Mouse (Mus musculus) G1E (cell line): ENCODE data around the gene Asic1.

Source experiments
- CTCF ChIP-seq: IDR thresholded peaks from 2 replicates; pipeline ENCODE4 v1.5.1; 2012; ENCODE audit warnings: low read depth, low read length, inconsistent platforms, mixed read lengths
- GATA1 ChIP-seq: IDR thresholded peaks from 2 replicates; pipeline ENCODE4 v1.6.1; 2012; ENCODE audit warnings: borderline replicate concordance, low read length, inconsistent platforms, mixed read lengths
- GATA2 ChIP-seq: IDR thresholded peaks from 2 replicates; pipeline ENCODE4 v1.6.1; 2012; ENCODE audit warnings: low read depth, low read length, inconsistent platforms, borderline replicate concordance
- POLR2AphosphoS5 ChIP-seq: IDR thresholded peaks from 2 replicates; pipeline ENCODE4 v1.6.1; 2012; ENCODE audit warnings: low read depth, low read length, inconsistent platforms; ENCODE audit not compliant: insufficient replicate concordance
- TAL1 ChIP-seq: conservative IDR thresholded peaks from 2 replicates; pipeline ENCODE4 v1.6.1; 2012; ENCODE audit warnings: low read depth, low read length, inconsistent platforms, mixed read lengths

DNA sequence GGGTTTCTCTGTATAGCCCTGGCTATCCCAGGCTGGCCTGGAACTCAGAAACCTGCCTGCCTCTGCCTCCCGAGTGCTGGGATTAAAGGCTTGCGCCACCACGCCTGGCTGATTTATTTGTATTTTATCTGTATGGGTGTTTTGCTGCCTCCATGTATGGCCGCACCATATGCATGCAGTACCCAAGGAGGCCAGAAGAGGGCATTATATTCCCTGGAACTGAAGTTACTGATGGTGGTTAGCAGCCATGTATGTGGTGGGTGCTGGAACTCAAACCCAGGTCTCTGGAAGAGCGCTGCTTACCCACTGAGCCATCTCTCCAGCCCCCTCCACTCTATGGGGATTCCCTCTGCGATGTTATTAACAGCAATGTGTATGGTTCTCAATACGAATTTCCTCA, 12.7 kb downstream of the Asic1 start:
- no peak for TF ChIP-seq GATA2
- peak; percentile 41; the same call in 1 of the 2 replicates for TF ChIP-seq CTCF
- no peak for TF ChIP-seq GATA1
- no peak for TF ChIP-seq POLR2AphosphoS5
- TF ChIP-seq TAL1 = no peak
